Mouse (Mus musculus) heart, adult 9 months (tissue): ENCODE measurements at regions not wholly inside any gene's neighbourhood (a gene's known extent, or its start where the extent isn't known, plus 50 kb on each side); places are given as distances from the start of the nearest gene placed in this dataset.
A peak's percentile ranks its signal among the peaks of the same experiment; 100 is the strongest.

Experiments used
- DNase-seq, 2 experiments: peaks; one replicate each; pipeline ENCODE4 v3.0.0; 2022; ENCODE audit warnings: low spot score in 2 of 2

- no peak for DNase-seq
Observed at GRCm38 (mm10) chr10:6053207-6053606, 131.0 kb upstream of the Rgs17 start.

GRCm38 (mm10) chr10:6043358-6043757, 121.2 kb upstream of the Rgs17 start:
- no peak for DNase-seq

GRCm38 (mm10) chr10:6039771-6040170, 117.6 kb upstream of the Rgs17 start:
- DNase-seq = peak; percentile 40 to 43

GRCm38 (mm10) chr10:6035792-6036487, 113.7 kb upstream of the Rgs17 start:
- peak in 1 of 2 experiments; percentile 26 for DNase-seq

- DNase-seq = no peak
Observed at GRCm38 (mm10) chr10:6032469-6032868, 110.3 kb upstream of the Rgs17 start.

- DNase-seq = peak in 1 of 2 experiments; percentile 38
Observed at GRCm38 (mm10) chr10:6027551-6027950, 105.4 kb upstream of the Rgs17 start.

- DNase-seq = no peak
Observed at GRCm38 (mm10) chr10:6026317-6026716, 104.1 kb upstream of the Rgs17 start.

- no peak for DNase-seq
Observed at GRCm38 (mm10) chr10:6022609-6023283, 100.5 kb upstream of the Rgs17 start.

GRCm38 (mm10) chr10:6020944-6021684, 98.9 kb upstream of the Rgs17 start:
- DNase-seq = peak; percentile 51 to 76

- peak; percentile 32 to 51 for DNase-seq
Observed at GRCm38 (mm10) chr10:6013743-6014142, 91.5 kb upstream of the Rgs17 start.

- DNase-seq = peak; percentile 29 to 44
Observed at GRCm38 (mm10) chr10:6011541-6011940, 89.3 kb upstream of the Rgs17 start.

- DNase-seq = peak in 1 of 2 experiments; percentile 8
Observed at GRCm38 (mm10) chr10:6011029-6011428, 88.8 kb upstream of the Rgs17 start.

- peak; percentile 12 to 43 for DNase-seq
Observed at GRCm38 (mm10) chr10:6007238-6007972, 85.2 kb upstream of the Rgs17 start.

GRCm38 (mm10) chr10:5981433-5981832, 59.2 kb upstream of the Rgs17 start:
- no peak for DNase-seq

- no peak for DNase-seq
Observed at GRCm38 (mm10) chr10:5978534-5978933, 56.3 kb upstream of the Rgs17 start.
